ENCODE assay signal across 13 mouse cellular contexts in genomic region chr17:49438822-49439574, GRCm38 (mm10). TPM values are rescaled to one million over a fixed set of nuclear protein-coding genes. Genes with fewer than 3 reads are reported as not detected.
DNase-seq lines count a peak whose midpoint lies in the region; ATAC-seq and TF ChIP-seq lines count a peak whose summit lies in the region.
"Had no signal": no experiment of that assay in that cellular context is flagged by ENCODE, and none has a peak within 500 bp of the region (broad histone marks: within the 10 kb centered on the region; RNA-seq: fewer than 3 reads in every experiment).

No protein-coding gene starts in this region.

- H3K4me2 ChIP-seq in heart, embryonic 12.5 days: no peak overlapping the region
- H3K4me2 ChIP-seq in liver, postnatal 0 days (ENCODE audit: low read depth, low read length): peak overlapping the region; percentile 65
- H3K4me2 ChIP-seq: embryonic facial prominence, embryonic 13.5 days; limb, embryonic 12.5 days had no signal

- TF ChIP-seq EP300 in liver, postnatal 0 days (IDR thresholded peaks at IDR 0.05; ENCODE audit: low read depth): peak; percentile 95

- no peak for TF ChIP-seq CTCF in G1E (IDR thresholded peaks at IDR 0.05; ENCODE audit: low read depth, low read length)
- TF ChIP-seq CTCF in liver, postnatal 0 days (IDR thresholded peaks at IDR 0.05; ENCODE audit: low read depth): no peak

- 0 out of 2 replicates have a peak, but pooled peaks cover 4% of the 10 kb centered on the region for H3K9me3 ChIP-seq in heart, embryonic 12.5 days (replicated peaks)
- peaks cover 2% of the 10 kb centered on the region; the same call in 1 of the 2 replicates for H3K9me3 ChIP-seq in G1E (replicated peaks)
- H3K9me3 ChIP-seq in liver, postnatal 0 days (ENCODE audit: low read length): no peaks in the 10 kb centered on the region
- H3K9me3 ChIP-seq: embryonic facial prominence, embryonic 13.5 days had no signal

- H3K4me3 ChIP-seq in heart, embryonic 12.5 days: no peak overlapping the region
- H3K4me3 ChIP-seq in G1E (ENCODE audit: low read depth, low read length): peak overlapping the region; percentile 57; the same call in 1 of the 2 replicates
- H3K4me3 ChIP-seq in liver, postnatal 0 days (ENCODE audit: low read depth, low read length): peak overlapping the region; percentile 27
- H3K4me3 ChIP-seq: embryonic facial prominence, embryonic 13.5 days; limb, embryonic 12.5 days had no signal

- 37% methylated on average over 12 of the region's 12 CpGs for WGBS in heart, embryonic 12.5 days
- 46% methylated on average over 12 of the region's 12 CpGs for WGBS in liver, postnatal 0 days (ENCODE audit: insufficient replicate concordance)

- H3K36me3 ChIP-seq in heart, embryonic 12.5 days: peaks cover 33% of the 10 kb centered on the region
- peaks cover 55% of the 10 kb centered on the region for H3K36me3 ChIP-seq in G1E (replicated peaks)
- H3K36me3 ChIP-seq in liver, postnatal 0 days (replicated peaks; ENCODE audit: insufficient read depth, low read length): peaks cover 58% of the 10 kb centered on the region

- no peaks in the 10 kb centered on the region for H3K27me3 ChIP-seq in heart, embryonic 12.5 days (replicated peaks)
- H3K27me3 ChIP-seq in G1E (ENCODE audit: insufficient read depth, low read length): no peaks in the 10 kb centered on the region
- no peaks in the 10 kb centered on the region for H3K27me3 ChIP-seq in liver, postnatal 0 days (ENCODE audit: insufficient read depth, low read length)
- H3K27me3 ChIP-seq: embryonic facial prominence, embryonic 13.5 days; limb, embryonic 12.5 days; Patski had no signal

- DNase-seq in heart, postnatal 10 days: no peak
- DNase-seq in G1E (ENCODE audit: low spot score): peak; percentile 75
- peak; percentile 70 for DNase-seq in liver, postnatal 0 days
- no peak for DNase-seq in right cerebral cortex, postnatal 10 days (ENCODE audit: low spot score in 2 of 2)
- no peak for DNase-seq in kidney, postnatal 14 days
- DNase-seq: adrenal gland, adult 8-10 months; layer of hippocampus, adult 9-11 months had no signal

- intact Hi-C loops in heart, postnatal 10 days (cut with DNase I): no loop called here

- no peak overlapping the region for H3K9ac ChIP-seq in heart, embryonic 12.5 days
- peak overlapping the region; percentile 66 for H3K9ac ChIP-seq in liver, postnatal 0 days (replicated peaks)
- H3K9ac ChIP-seq: embryonic facial prominence, embryonic 13.5 days; limb, embryonic 12.5 days had no signal

- ATAC-seq in heart, embryonic 12.5 days (ENCODE audit: insufficient number of reproducible peaks, low FRiP score): peak; percentile 73; the same call in 1 of the 2 replicates
- ATAC-seq in G1E (ENCODE audit: extremely low read depth, insufficient number of reproducible peaks, low FRiP score, poor library complexity, severe bottlenecking): peak; percentile 79
- ATAC-seq in erythroblast, adult 5-6 weeks (replicated peaks; ENCODE audit: low FRiP score, poor library complexity, severe bottlenecking): peak; percentile 92
- ATAC-seq in liver, postnatal 0 days: peak; percentile 95
- no peak for ATAC-seq in megakaryocyte, adult 5-6 weeks (ENCODE audit: poor library complexity, severe bottlenecking)
- ATAC-seq: Patski had no signal

- peaks cover 14% of the 10 kb centered on the region for H3K4me1 ChIP-seq in heart, embryonic 12.5 days (replicated peaks)
- H3K4me1 ChIP-seq in G1E (ENCODE audit: insufficient read depth, low read depth, low read length): peaks cover 61% of the 10 kb centered on the region
- H3K4me1 ChIP-seq in liver, postnatal 0 days (ENCODE audit: insufficient read depth): peaks cover 24% of the 10 kb centered on the region
- H3K4me1 ChIP-seq: embryonic facial prominence, embryonic 13.5 days; limb, embryonic 12.5 days had no signal

- no peak overlapping the region for H3K27ac ChIP-seq in heart, embryonic 12.5 days (ENCODE audit: poor library complexity, severe bottlenecking)
- peak overlapping the region; percentile 86 for H3K27ac ChIP-seq in liver, postnatal 0 days (ENCODE audit: low read depth)
- H3K27ac ChIP-seq: embryonic facial prominence, embryonic 13.5 days; limb, embryonic 12.5 days had no signal

RNA-seq across cellular contexts. Expression of gene Mocs1, which starts 10.8 kb away (rescaled TPM):
- polyA plus RNA-seq in heart, embryonic 12.5 days (2016; fragmentation: Nextera tagmentation; extraction: Ambion mirVana): 6.6 TPM in 2 replicates
- 10 to 100 TPM; 23.9 to 25.3 TPM for total RNA-seq in heart, postnatal 10 days (2021)
- 55.0 and 85.5 TPM in 2 replicates for total RNA-seq in G1E (2014; fragmentation: Nextera tagmentation)
- total RNA-seq in G1E (2017): 30.2 and 32.2 TPM in 2 replicates
- 37.0 and 38.8 TPM in 2 replicates for polyA plus RNA-seq in G1E (2012)
- total RNA-seq in erythroblast, adult 5-6 weeks (2015; ENCODE audit: low replicate concordance): 128 and 146 TPM in 2 replicates
- total RNA-seq in erythroblast, adult 5-6 weeks (2017; ENCODE audit: low replicate concordance): 47.8 and 50.6 TPM in 2 replicates
- polyA plus RNA-seq in liver, postnatal 0 days (2015; fragmentation: Nextera tagmentation; extraction: Ambion mirVana): 8.8 and 11.8 TPM in 2 replicates
- 56.6 and 60.7 TPM in 2 replicates for total RNA-seq in megakaryocyte, adult 5-6 weeks (2015)
- total RNA-seq in megakaryocyte, adult 5-6 weeks (2017): 24.3 and 43.1 TPM in 2 replicates

Comparison
In these comparisons a context has a peak if more than half of its experiments do, and no peak if none do; other contexts are left out.
1. DNase-seq: peak in G1E (single experiment) and liver, postnatal 0 days (single experiment); none in heart, postnatal 10 days (0 of 2), right cerebral cortex, postnatal 10 days (0 of 2) and kidney, postnatal 14 days (single experiment).